Mouse (Mus musculus) central nervous system, embryonic 11.5 days (tissue): ENCODE data around the gene Desi2. TPM values are rescaled to one million over a fixed set of nuclear protein-coding genes. Genes with fewer than 3 reads are reported as not detected.

Experiments
- polyA plus RNA-seq: library from polyadenylated mRNA; depleted of rRNA; stranded (reverse); fragments of >200 nt; gene quantifications from 2 replicates; pipeline ENCODE4 v1.2.3, GENCODE M21; 2012; rRNA removed

Gene Desi2
- polyA plus RNA-seq = 9.8 and 12.3 TPM in 2 replicates

DNA sequence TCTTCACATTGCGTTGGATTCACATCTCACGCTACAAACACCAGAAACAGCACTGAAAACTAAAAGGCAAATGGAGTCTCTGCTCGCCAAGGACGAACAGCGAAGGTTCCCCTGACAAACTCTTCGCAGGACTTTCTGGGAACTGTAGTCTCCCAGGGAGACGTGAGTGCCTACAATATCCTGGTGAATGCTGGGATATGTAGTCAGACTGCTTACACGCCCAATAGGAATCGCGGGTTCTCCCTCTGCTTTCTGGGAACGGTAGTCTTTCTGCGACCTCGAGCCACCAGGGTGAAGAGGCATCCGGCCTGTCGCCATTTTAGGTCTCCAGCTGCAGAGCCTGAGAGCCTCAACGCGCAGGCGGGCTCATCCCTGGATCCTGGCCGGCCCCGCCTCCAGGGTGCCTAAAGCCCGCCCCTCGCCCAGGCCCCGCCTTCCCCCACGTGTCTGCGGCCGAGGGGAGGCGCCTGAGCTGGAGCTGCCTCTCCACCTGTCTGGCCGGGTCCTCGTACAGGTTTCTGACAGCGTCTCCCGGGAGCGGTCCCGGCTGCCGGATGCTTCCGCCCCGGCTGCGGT, at the start of gene Desi2:
Desi2 (plus strand) TSS at position 202 of the 576 bp plus-strand sequence.

Other genes with a start within 250 kb of the Desi2 start
- gene Catspere2, start 204.0 kb upstream of the Desi2 start, polyA plus RNA-seq = 0.14 and 0.19 TPM in 2 replicates
- gene Cox20, start 131.7 kb downstream of the Desi2 start, polyA plus RNA-seq = 56.7 and 90.5 TPM in 2 replicates
- gene Hnrnpu, start 150.4 kb downstream of the Desi2 start, polyA plus RNA-seq = 600 and 1,003 TPM in 2 replicates
- 3.4 and 7.3 TPM in 2 replicates for gene Efcab2, start 218.7 kb downstream of the Desi2 start, polyA plus RNA-seq